Mouse (Mus musculus) thymus, postnatal 4 days (tissue): ENCODE data around the gene Pafah1b1.
A peak's percentile ranks its signal among the peaks of the same experiment; 100 is the strongest.

ENCODE experiments used
- DNase-seq: peaks from one replicate; pipeline ENCODE4 v3.0.0; 2021

Pafah1b1 gene

GRCm38 (mm10) chr11:74655941-74656340 is 68.5 kb downstream of the Pafah1b1 start:
- no peak for DNase-seq

GRCm38 (mm10) chr11:74653385-74653784 is 71.1 kb downstream of the Pafah1b1 start:
- no peak for DNase-seq

- DNase-seq = no peak
These were observed 71.7 kb downstream of the Pafah1b1 start for GRCm38 (mm10) chr11:74652791-74653191.

- no peak for DNase-seq
These were observed 73.8 kb downstream of the Pafah1b1 start for GRCm38 (mm10) chr11:74650576-74651100.

GRCm38 (mm10) chr11:74649647-74650551 is 74.6 kb downstream of the Pafah1b1 start:
- peak; percentile 61 for DNase-seq

- DNase-seq = peak; percentile 97
These were observed 75.3 kb downstream of the Pafah1b1 start, which contains the start of gene Cluh for GRCm38 (mm10) chr11:74649095-74649646. Cluh (plus strand) TSS chr11:74649495.

GRCm38 (mm10) chr11:74648676-74649075 is 75.8 kb downstream of the Pafah1b1 start:
- DNase-seq = no peak

GRCm38 (mm10) chr11:74647966-74648365 is 76.5 kb downstream of the Pafah1b1 start:
- DNase-seq = no peak

GRCm38 (mm10) chr11:74639628-74640027 is 84.8 kb downstream of the Pafah1b1 start:
- DNase-seq = no peak

GRCm38 (mm10) chr11:74638791-74639411 is 85.6 kb downstream of the Pafah1b1 start:
- DNase-seq = no peak

- peak; percentile 80 for DNase-seq
These were observed 86.3 kb downstream of the Pafah1b1 start for GRCm38 (mm10) chr11:74637971-74638790.

- DNase-seq = no peak
These were observed 87.0 kb downstream of the Pafah1b1 start for GRCm38 (mm10) chr11:74637486-74637885.

GRCm38 (mm10) chr11:74634490-74635275 is 89.8 kb downstream of the Pafah1b1 start:
- peak; percentile 69 for DNase-seq

GRCm38 (mm10) chr11:74631880-74632789 is 92.3 kb downstream of the Pafah1b1 start:
- no peak for DNase-seq

GRCm38 (mm10) chr11:74627481-74627880 is 97.0 kb downstream of the Pafah1b1 start:
- DNase-seq = no peak

GRCm38 (mm10) chr11:74625333-74625732 is 99.1 kb downstream of the Pafah1b1 start:
- DNase-seq = no peak
